In the genomic region with DNA sequence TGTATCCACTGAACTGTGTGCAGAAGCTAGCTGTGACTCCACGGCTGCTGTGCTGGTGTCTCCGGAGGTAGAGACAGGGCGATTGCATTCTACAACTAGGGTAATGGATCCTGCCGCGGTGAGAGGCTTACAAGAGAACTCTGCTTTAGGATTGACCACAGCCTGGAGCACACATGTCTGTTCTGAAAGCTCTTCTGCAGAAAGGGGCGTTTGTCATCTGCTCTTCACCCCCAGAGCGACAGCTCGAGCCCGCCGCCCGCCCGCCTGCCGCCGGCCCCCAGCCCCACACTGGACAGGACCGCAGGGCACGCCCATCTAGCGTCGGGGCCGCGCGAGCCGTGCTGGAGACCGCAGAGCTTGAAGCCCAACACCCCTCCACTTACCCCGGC, we compare ENCODE assay signal across 8 mouse cellular contexts. TPM values are rescaled to one million over a fixed set of nuclear protein-coding genes. Genes with fewer than 3 reads are reported as not detected.
DNase-seq lines count a peak whose midpoint lies in the region; ATAC-seq and TF ChIP-seq lines count a peak whose summit lies in the region.

No protein-coding gene starts in this region.

- peaks cover 27% of the 10 kb centered on the region for H3K4me1 ChIP-seq in embryonic facial prominence, embryonic 10.5 days

- peak overlapping the region; percentile 97 for H3K4me2 ChIP-seq in myocyte (ENCODE audit: low read depth)

- no peak for TF ChIP-seq CTCF in layer of hippocampus, adult 2 months (conservative IDR thresholded peaks at IDR 0.05)

- TF ChIP-seq POLR2A in myocyte (IDR thresholded peaks at IDR 0.05; ENCODE audit: insufficient read length, low read depth): peak; percentile 33

- H3K27ac ChIP-seq in layer of hippocampus, adult 2 months: peak overlapping the region; percentile 93
- peak overlapping the region; percentile 93 for H3K27ac ChIP-seq in embryonic facial prominence, embryonic 10.5 days (replicated peaks)

- no peak for DNase-seq in layer of hippocampus, adult 2 months (ENCODE audit: low spot score in 2 of 2)
- DNase-seq in layer of hippocampus, postnatal 25 days (ENCODE audit: extremely low spot score in 1 of 2, low spot score in 1 of 2): no peak
- DNase-seq in embryonic facial prominence, embryonic 10.5 days (ENCODE audit: low spot score): no peak
- DNase-seq in B cell, adult 2 months: no peak
- no peak for DNase-seq in right cerebral cortex, adult 18-20 months

- peaks cover 38% of the 10 kb centered on the region for H3K79me2 ChIP-seq in myocyte (ENCODE audit: control insufficient read depth, insufficient read depth)

- no peaks in the 10 kb centered on the region for H3K9me3 ChIP-seq in embryonic facial prominence, embryonic 10.5 days

- no peaks in the 10 kb centered on the region for H3K27me3 ChIP-seq in embryonic facial prominence, embryonic 10.5 days (replicated peaks; ENCODE audit: low read depth, poor library complexity, severe bottlenecking)
- no peaks in the 10 kb centered on the region for H3K27me3 ChIP-seq in myocyte (ENCODE audit: control insufficient read depth, insufficient read depth, insufficient read length)

- H3K4me3 ChIP-seq in layer of hippocampus, adult 2 months: peak overlapping the region; percentile 85
- peak overlapping the region; percentile 87 for H3K4me3 ChIP-seq in embryonic facial prominence, embryonic 10.5 days
- peak overlapping the region; percentile 78 for H3K4me3 ChIP-seq in myocyte

- peak overlapping the region; percentile 61 for H3ac ChIP-seq in myocyte (ENCODE audit: control insufficient read depth, insufficient read length)

- ATAC-seq in inflammation-experienced regulatory T-cells, adult 6 months: peak; percentile 2
- ATAC-seq in CD4-positive, CD25-positive, alpha-beta regulatory T cell, adult 4 months: no peak

- no peaks in the 10 kb centered on the region for H3K36me3 ChIP-seq in embryonic facial prominence, embryonic 10.5 days (replicated peaks)
- no peaks in the 10 kb centered on the region for H3K36me3 ChIP-seq in myocyte (ENCODE audit: control insufficient read depth, insufficient read depth)

- under 1% methylated on average over 24 of the region's 24 CpGs for WGBS in embryonic facial prominence, embryonic 10.5 days

TF ChIP-seq in myocyte, 11 proteins besides CTCF, POLR2A, EP300 and RAD21:
- TF ChIP-seq POLR2AphosphoS2 (IDR thresholded peaks at IDR 0.05; ENCODE audit: insufficient read length, low read depth): peak; percentile 29
- no peak for TF ChIP-seq USF1 (IDR thresholded peaks at IDR 0.05; ENCODE audit: low read depth)

RNA-seq across cellular contexts. Expression of a gene that starts 0.7 kb away (rescaled TPM):
- total RNA-seq in layer of hippocampus, adult 2 months (2021): 10 to 100 TPM; 30.7 to 35.2 TPM
- 10 to 100 TPM; 31.9 to 34.6 TPM for total RNA-seq in layer of hippocampus, postnatal 25 days (2021)
- 53.9 and 59.4 TPM in 2 replicates for polyA plus RNA-seq in embryonic facial prominence, embryonic 10.5 days (2016; fragmentation: Nextera tagmentation; extraction: Ambion mirVana)
- 10 to 100 TPM; 75.1 to 91.9 (median 89.0) TPM for polyA plus RNA-seq in inflammation-experienced regulatory T-cells, adult 6 months (2017; shearing (Covaris generic))
- 58.3 TPM for polyA plus RNA-seq in myocyte (2012; fragmentation: generic; extraction: Trizol)
- 10 to 100 TPM; 89.2 to 95.1 TPM for polyA plus RNA-seq in CD4-positive, CD25-positive, alpha-beta regulatory T cell, adult 4 months (2017; shearing (Covaris generic))

RNA-seq across cellular contexts. Expression of a gene that starts 43.9 kb away (rescaled TPM):
- total RNA-seq in layer of hippocampus, adult 2 months (2021): 10 to 100 TPM; 95.0 to 98.9 TPM
- total RNA-seq in layer of hippocampus, postnatal 25 days (2021): 10 to 100 TPM; 84.3 to 90.8 TPM
- 9.5 and 10.0 TPM in 2 replicates for polyA plus RNA-seq in embryonic facial prominence, embryonic 10.5 days (2016; fragmentation: Nextera tagmentation; extraction: Ambion mirVana)
- polyA plus RNA-seq in inflammation-experienced regulatory T-cells, adult 6 months (2017; shearing (Covaris generic)): 10 to 100 TPM; 22.3 to 29.7 (median 25.2) TPM
- polyA plus RNA-seq in myocyte (2012; fragmentation: generic; extraction: Trizol): 20.7 TPM
- polyA plus RNA-seq in CD4-positive, CD25-positive, alpha-beta regulatory T cell, adult 4 months (2017; shearing (Covaris generic)): 10 to 100 TPM; 24.2 to 26.6 TPM
